Comparison of ENCODE assay signal across 9 mouse cellular contexts in genomic region chr11:116628712-116629111, GRCm38 (mm10). TPM values are rescaled to one million over a fixed set of nuclear protein-coding genes. Genes with fewer than 3 reads are reported as not detected.
DNase-seq lines count a peak whose midpoint lies in the region; ATAC-seq and TF ChIP-seq lines count a peak whose summit lies in the region.
"Had no signal": no experiment of that assay in that cellular context is flagged by ENCODE, and none has a peak within 500 bp of the region (broad histone marks: within the 10 kb centered on the region; RNA-seq: fewer than 3 reads in every experiment).

No protein-coding gene starts in this region.

- H3K36me3 ChIP-seq in forebrain, embryonic 14.5 days (ENCODE audit: control insufficient read depth, insufficient read depth, low read length), result no peaks in the 10 kb centered on the region

- H3K9ac ChIP-seq in forebrain, embryonic 14.5 days (ENCODE audit: low read length), result no peak overlapping the region

- H3K9me3 ChIP-seq in forebrain, embryonic 14.5 days (replicated peaks; ENCODE audit: control insufficient read depth, low read length), result no peaks in the 10 kb centered on the region
- H3K9me3 ChIP-seq: megakaryocyte, embryonic 14.5 days had no signal

- H3K4me3 ChIP-seq in forebrain, embryonic 14.5 days (ENCODE audit: low read depth, low read length), result no peak overlapping the region
- no peak overlapping the region for H3K4me3 ChIP-seq in layer of hippocampus, adult 2 months
- H3K4me3 ChIP-seq: megakaryocyte, embryonic 14.5 days had no signal

- peak; percentile 98 for TF ChIP-seq CTCF in layer of hippocampus, adult 2 months (conservative IDR thresholded peaks at IDR 0.05)

- no peak overlapping the region for H3K4me2 ChIP-seq in forebrain, embryonic 14.5 days (ENCODE audit: low read length)

- no peaks in the 10 kb centered on the region for H3K4me1 ChIP-seq in forebrain, embryonic 14.5 days (ENCODE audit: control insufficient read depth, insufficient read depth, low read length)

- H3K27ac ChIP-seq in forebrain, embryonic 14.5 days (ENCODE audit: low read depth, low read length), result no peak overlapping the region
- H3K27ac ChIP-seq in layer of hippocampus, adult 2 months, result no peak overlapping the region

- peak; percentile 86 for DNase-seq in MN1 (ENCODE audit: low spot score)
- peak; percentile 91 for DNase-seq in forebrain, embryonic 14.5 days (ENCODE audit: low spot score)
- peak; percentile 95 for DNase-seq in heart, postnatal 4 days
- peak; percentile 82 to 94 for DNase-seq in layer of hippocampus, adult 2 months (ENCODE audit: low spot score in 2 of 2)
- peak; percentile 93 for DNase-seq in lung, postnatal 10 days
- DNase-seq in retina, embryonic 14.5 days (ENCODE audit: low spot score), result peak; percentile 99
- DNase-seq in thymus, postnatal 25 days, result peak; percentile 86

- ATAC-seq in cerebellum, adult (ENCODE audit: insufficient number of reproducible peaks, low FRiP score, low TSS enrichment), result peak; percentile 45; the same call in 1 of the 2 replicates
- ATAC-seq in forebrain, embryonic 14.5 days, result peak; percentile 57; the same call in 1 of the 2 replicates

- peaks cover 11% of the 10 kb centered on the region; the same call in 1 of the 2 replicates for H3K27me3 ChIP-seq in forebrain, embryonic 14.5 days (replicated peaks; ENCODE audit: control insufficient read depth, insufficient read depth, low read length)

- 56% methylated on average over 9 of the region's 9 CpGs for WGBS in forebrain, embryonic 14.5 days

RNA-seq across cellular contexts. Expression of gene Rhbdf2, which starts 1.9 kb away (rescaled TPM):
- polyA plus RNA-seq in forebrain, embryonic 14.5 days (2014; fragmentation: Nextera tagmentation; extraction: Ambion mirVana), result 0.61 TPM in 2 replicates
- total RNA-seq in heart, postnatal 4 days (2021), result 10 to 100 TPM; 16.4 to 17.5 TPM
- 1 to 10 TPM; 1.4 to 1.6 TPM for total RNA-seq in layer of hippocampus, adult 2 months (2021)

RNA-seq across cellular contexts. Expression of gene Prcd, which starts 24.6 kb away (rescaled TPM):
- polyA plus RNA-seq in forebrain, embryonic 14.5 days (2014; fragmentation: Nextera tagmentation; extraction: Ambion mirVana), result 1.4 and 1.7 TPM in 2 replicates
- total RNA-seq in heart, postnatal 4 days (2021), result 1 to 10 TPM; 1.1 to 1.5 TPM
- total RNA-seq in layer of hippocampus, adult 2 months (2021), result 1 to 10 TPM; 5.6 to 5.7 TPM

RNA-seq across cellular contexts. Expression of gene Cygb, which starts 25.4 kb away (rescaled TPM):
- 14.7 and 15.4 TPM in 2 replicates for polyA plus RNA-seq in forebrain, embryonic 14.5 days (2014; fragmentation: Nextera tagmentation; extraction: Ambion mirVana)
- total RNA-seq in heart, postnatal 4 days (2021), result 10 to 100 TPM; 46.2 to 57.9 TPM
- 10 to 100 TPM; 71.9 to 73.5 TPM for total RNA-seq in layer of hippocampus, adult 2 months (2021)

RNA-seq across cellular contexts. Expression of gene Aanat, which starts 42.5 kb away (rescaled TPM):
- 0.36 TPM in 1 of 2 replicates, not detected in the other for polyA plus RNA-seq in forebrain, embryonic 14.5 days (2014; fragmentation: Nextera tagmentation; extraction: Ambion mirVana)
- not detected for total RNA-seq in heart, postnatal 4 days (2021)
- 1 to 10 TPM in 1 of 2 experiments, under 1 TPM in 1; 0.27 to 1.2 TPM for total RNA-seq in layer of hippocampus, adult 2 months (2021)

RNA-seq across cellular contexts. Expression of gene Ube2o, which starts 47.5 kb away (rescaled TPM):
- polyA plus RNA-seq in forebrain, embryonic 14.5 days (2014; fragmentation: Nextera tagmentation; extraction: Ambion mirVana), result 16.7 and 20.7 TPM in 2 replicates
- total RNA-seq in heart, postnatal 4 days (2021), result 10 to 100 TPM; 29.1 to 33.8 TPM
- 100 to 1,000 TPM in 1 of 2 experiments, 10 to 100 TPM in 1; 93.7 to 101 TPM for total RNA-seq in layer of hippocampus, adult 2 months (2021)

Comparison
In these comparisons a context has a peak if more than half of its experiments do, and no peak if none do; other contexts are left out.
1. RNA of gene Rhbdf2, which starts 1.9 kb away (total RNA-seq): 16.4 to 17.5 TPM in heart, postnatal 4 days; 1.4 to 1.6 TPM in layer of hippocampus, adult 2 months; every median in the first group is over 4 times any median in the second.
2. Peak in every context shown above with its lines, with median percentiles within 50 percentile points of each other: DNase-seq.